Mouse (Mus musculus) liver, postnatal 0 days (tissue): ENCODE measurements around the gene Gng10. TPM values are rescaled to one million over a fixed set of nuclear protein-coding genes. Genes with fewer than 3 reads are reported as not detected.

Experiments
- ATAC-seq: fragments of 200-750 bp; cut with Nextera tagmentation; 2 replicates; pipeline ENCODE4 v1.8.0; 2017; ENCODE audit warnings: mild to moderate bottlenecking, moderate library complexity
- DNase-seq: peaks from one replicate; pipeline ENCODE4 v3.0.0-alpha.2; 2016
- H3K27ac ChIP-seq: fragments of 300-500 bp; sonication (generic); 2 replicates; pipeline ENCODE4 v1.5.1; 2014; ENCODE audit warnings: antibody characterized with exemption, moderate library complexity, mild to moderate bottlenecking, low read depth
- H3K27me3 ChIP-seq: fragments of 300-500 bp; sonication (generic); 2 replicates; pipeline ENCODE4 v1.6.1; 2014; ENCODE audit warnings: low read length, control low read depth, mixed read lengths; ENCODE audit not compliant: insufficient read depth
- H3K36me3 ChIP-seq: fragments of 300-500 bp; sonication (generic); replicated peaks from 2 replicates; pipeline ENCODE4 v1.6.1; 2014; ENCODE audit warnings: mild to moderate bottlenecking, control low read depth, low read length, moderate library complexity, mixed read lengths; ENCODE audit not compliant: insufficient read depth
- H3K4me1 ChIP-seq: fragments of 300-500 bp; sonication (generic); 2 replicates; pipeline ENCODE4 v1.6.1; 2014; ENCODE audit warnings: antibody characterized with exemption, mild to moderate bottlenecking, control low read depth; ENCODE audit not compliant: insufficient read depth
- H3K4me2 ChIP-seq: fragments of 300-500 bp; sonication (generic); 2 replicates; pipeline ENCODE4 v1.6.1; 2014; ENCODE audit warnings: low read depth, mild to moderate bottlenecking, low read length, moderate library complexity, mixed read lengths
- H3K4me3 ChIP-seq: fragments of 300-500 bp; sonication (generic); 2 replicates; pipeline ENCODE4 v1.5.1; 2014; ENCODE audit warnings: low read depth, low read length
- H3K9ac ChIP-seq: fragments of 300-500 bp; sonication (generic); replicated peaks from 2 replicates; pipeline ENCODE4 v1.6.1; 2014; ENCODE audit warnings: mild to moderate bottlenecking, moderate library complexity
- H3K9me3 ChIP-seq: fragments of 300-500 bp; sonication (generic); 2 replicates; pipeline ENCODE4 v1.6.1; 2016; ENCODE audit warnings: mild to moderate bottlenecking, control low read depth, low read length, mixed read lengths
- CTCF ChIP-seq: sonication (generic); IDR thresholded peaks from 2 replicates; pipeline ENCODE4 v1.5.1; 2016; ENCODE audit warnings: antibody characterized with exemption, low read depth
- EP300 ChIP-seq: IDR thresholded peaks from 2 replicates; pipeline ENCODE4 v1.6.1; 2016; ENCODE audit warnings: antibody characterized with exemption, low read depth, mild to moderate bottlenecking
- whole genome bisulfite sequencing: fragments of 180-500 bp; shearing (Covaris S2); extraction: QIAGEN DNeasy Blood & Tissue Kit; methylation state at CpG from one replicate; pipeline ENCODE4 v1.1.7; 2014; ENCODE audit not compliant: insufficient replicate concordance; 5-methylcytosine and 5-hydroxymethylcytosine counted together
- polyA plus RNA-seq: library from polyadenylated mRNA; unstranded; fragments of >200 nt; fragmentation: Nextera tagmentation; extraction: Ambion mirVana; gene quantifications from 2 replicates; pipeline ENCODE4 v1.2.1, GENCODE M21; 2015

The Gng10 gene
- polyA plus RNA-seq, 1 experiment from 2014 or later: 16.2 TPM

GRCm38 (mm10) chr4:59002948-59003805, 31.7 kb upstream of the Gng10 start, which contains the start of gene Gm20503:
Gene Gm20503, plus strand, starts transcription at chr4:59003210.
- TF ChIP-seq CTCF (no peak), EP300 (no peak)
- H3K36me3 ChIP-seq: no peaks in the 10 kb centered on the region
- H3K27ac ChIP-seq: peak within 1 kb of the TSS; percentile 93
- peaks cover 35% of the 10 kb centered on the region for H3K4me1 ChIP-seq
- WGBS: under 1% methylated on average over 82 of the region's 89 CpGs
- ATAC-seq (peak; percentile 95), DNase-seq (peak; percentile 93)
- peak within 1 kb of the TSS; percentile 90 for H3K9ac ChIP-seq
- peak within 1 kb of the TSS; percentile 97 for H3K4me2 ChIP-seq
- no peaks in the 10 kb centered on the region for H3K27me3 ChIP-seq
- no peaks in the 10 kb centered on the region for H3K9me3 ChIP-seq
- peak within 1 kb of the TSS; percentile 93 for H3K4me3 ChIP-seq

- Histone ChIP-seq H3K9ac (peak overlapping the region; percentile 90), H3K4me3 (peak overlapping the region; percentile 93), H3K27me3 (no peaks in the 10 kb centered on the region), H3K36me3 (no peaks in the 10 kb centered on the region), H3K4me1 (peaks cover 39% of the 10 kb centered on the region), H3K9me3 (no peaks in the 10 kb centered on the region), H3K27ac (peak overlapping the region; percentile 93), H3K4me2 (peak overlapping the region; percentile 97)
- 14% methylated on average over 7 of the region's 7 CpGs for WGBS
- peak; percentile 35 for ATAC-seq
- TF ChIP-seq EP300 (no peak), CTCF (no peak)
- DNase-seq: peak; percentile 51
Measured at GRCm38 (mm10) chr4:59003806-59004200, 31.1 kb upstream of the Gng10 start.

- H3K4me3 ChIP-seq: no peak overlapping the region
- 53% methylated on average over 8 of the region's 8 CpGs for WGBS
- no peak overlapping the region for H3K9ac ChIP-seq
- no peak overlapping the region for H3K4me2 ChIP-seq
- H3K36me3 ChIP-seq: no peaks in the 10 kb centered on the region
- H3K4me1 ChIP-seq: peaks cover 52% of the 10 kb centered on the region
- ATAC-seq (no peak), DNase-seq (no peak)
- no peaks in the 10 kb centered on the region for H3K9me3 ChIP-seq
- TF ChIP-seq CTCF: no peak
- no peak for TF ChIP-seq EP300
- no peak overlapping the region for H3K27ac ChIP-seq
- no peaks in the 10 kb centered on the region for H3K27me3 ChIP-seq
Measured at GRCm38 (mm10) chr4:59006211-59006610, 28.7 kb upstream of the Gng10 start.

GRCm38 (mm10) chr4:59007016-59007415, 27.9 kb upstream of the Gng10 start:
- Histone ChIP-seq H3K27me3 (no peaks in the 10 kb centered on the region), H3K4me2 (peak overlapping the region; percentile 26), H3K4me1 (peaks cover 52% of the 10 kb centered on the region), H3K9ac (no peak overlapping the region), H3K4me3 (no peak overlapping the region), H3K27ac (no peak overlapping the region), H3K36me3 (no peaks in the 10 kb centered on the region), H3K9me3 (no peaks in the 10 kb centered on the region)
- no peak for TF ChIP-seq EP300
- no peak for TF ChIP-seq CTCF
- WGBS: 66% methylated on average over 6 of the region's 6 CpGs
- ATAC-seq (no peak), DNase-seq (no peak)

- Histone ChIP-seq H3K27me3 (no peaks in the 10 kb centered on the region), H3K9me3 (no peaks in the 10 kb centered on the region), H3K9ac (no peak overlapping the region), H3K4me2 (no peak overlapping the region), H3K27ac (no peak overlapping the region), H3K36me3 (no peaks in the 10 kb centered on the region), H3K4me1 (peaks cover 48% of the 10 kb centered on the region), H3K4me3 (no peak overlapping the region)
- DNase-seq (no peak), ATAC-seq (no peak)
- WGBS: 80% methylated on average over 5 of the region's 5 CpGs
- TF ChIP-seq CTCF (no peak), EP300 (no peak)
Measured at GRCm38 (mm10) chr4:59007974-59008373, 26.9 kb upstream of the Gng10 start.

- no peak overlapping the region for H3K9ac ChIP-seq
- no peaks in the 10 kb centered on the region for H3K9me3 ChIP-seq
- no peak overlapping the region for H3K4me3 ChIP-seq
- H3K27ac ChIP-seq: no peak overlapping the region
- peaks cover 42% of the 10 kb centered on the region for H3K4me1 ChIP-seq
- 0 out of 2 replicates have a peak, but pooled peaks cover 2% of the 10 kb centered on the region for H3K36me3 ChIP-seq
- no peaks in the 10 kb centered on the region for H3K27me3 ChIP-seq
- TF ChIP-seq EP300 (no peak), CTCF (no peak)
- WGBS: 46% methylated on average over 7 of the region's 7 CpGs
- peak overlapping the region; percentile 18; the same call in 1 of the 2 replicates for H3K4me2 ChIP-seq
- DNase-seq: no peak
- no peak for ATAC-seq
Measured at GRCm38 (mm10) chr4:59009186-59009585, 25.7 kb upstream of the Gng10 start.
